Mouse (Mus musculus) forebrain, embryonic 15.5 days (tissue): ENCODE measurements at regions not wholly inside any gene's neighbourhood (a gene's known extent, or its start where the extent isn't known, plus 50 kb on each side); places are given as distances from the start of the nearest gene placed in this dataset.

ENCODE experiments used
- ATAC-seq: fragments of 200-750 bp; cut with Nextera tagmentation; replicated peaks from 2 replicates; pipeline ENCODE4 v1.8.0; 2017; ENCODE audit warnings: mild to moderate bottlenecking, moderate TSS enrichment, moderate library complexity
- H3K27ac ChIP-seq: fragments of 300-500 bp; sonication (generic); replicated peaks from 2 replicates; pipeline ENCODE4 v1.5.1; 2015; ENCODE audit warnings: mild to moderate bottlenecking, inconsistent platforms
- H3K27me3 ChIP-seq: fragments of 300-500 bp; sonication (generic); 2 replicates; pipeline ENCODE4 v1.6.1; 2015; ENCODE audit warnings: inconsistent platforms
- H3K36me3 ChIP-seq: fragments of 300-500 bp; sonication (generic); 2 replicates; pipeline ENCODE4 v1.6.1; 2015; ENCODE audit warnings: mild to moderate bottlenecking, inconsistent platforms
- H3K4me1 ChIP-seq: fragments of 300-500 bp; sonication (generic); 2 replicates; pipeline ENCODE4 v1.6.1; 2015; ENCODE audit warnings: inconsistent platforms
- H3K4me2 ChIP-seq: fragments of 300-500 bp; sonication (generic); replicated peaks from 2 replicates; pipeline ENCODE4 v1.6.1; 2015; ENCODE audit warnings: mild to moderate bottlenecking, inconsistent platforms
- H3K4me3 ChIP-seq: fragments of 300-500 bp; sonication (generic); 2 replicates; pipeline ENCODE4 v1.5.1; 2015; ENCODE audit warnings: mild to moderate bottlenecking, inconsistent platforms
- H3K9ac ChIP-seq: fragments of 300-500 bp; sonication (generic); replicated peaks from 2 replicates; pipeline ENCODE4 v1.6.1; 2015; ENCODE audit warnings: mild to moderate bottlenecking, inconsistent platforms
- H3K9me3 ChIP-seq: fragments of 300-500 bp; sonication (generic); 2 replicates; pipeline ENCODE4 v1.6.1; 2016; ENCODE audit warnings: inconsistent platforms
- WGBS: fragments of 180-500 bp; shearing (Covaris S2); methylation state at CpG from one replicate; pipeline ENCODE4 v1.1.7; 2015; ENCODE audit warnings: mixed read lengths; 5-methylcytosine and 5-hydroxymethylcytosine counted together

- WGBS = 40% methylated on average over 7 of the region's 7 CpGs
- H3K27ac ChIP-seq = peak overlapping the region; percentile 70
Observed at GRCm38 (mm10) chr7:136267716-136268489, 551.7 kb upstream of the Mki67 start.

GRCm38 (mm10) chr7:136275651-136276050, 559.5 kb upstream of the Mki67 start:
- Histone ChIP-seq H3K27me3 (0 out of 2 replicates have a peak, but pooled peaks cover 6% of the 10 kb centered on the region), H3K9ac (no peak overlapping the region), H3K9me3 (no peaks in the 10 kb centered on the region), H3K27ac (no peak overlapping the region), H3K4me1 (no peaks in the 10 kb centered on the region), H3K4me3 (no peak overlapping the region), H3K4me2 (no peak overlapping the region), H3K36me3 (no peaks in the 10 kb centered on the region)
- ATAC-seq = no peak
- 34% methylated on average over 10 of the region's 10 CpGs for WGBS

More at GRCm38 (mm10) chr7:136267716-136268489, 551.7 kb upstream of the Mki67 start:
- no peaks in the 10 kb centered on the region for H3K36me3 ChIP-seq
- H3K4me2 ChIP-seq = no peak overlapping the region
- peak; percentile 68 for ATAC-seq
- no peak overlapping the region for H3K9ac ChIP-seq
- no peaks in the 10 kb centered on the region for H3K9me3 ChIP-seq
- no peak overlapping the region for H3K4me3 ChIP-seq
- H3K27me3 ChIP-seq = 0 out of 2 replicates have a peak, but pooled peaks cover 6% of the 10 kb centered on the region
- H3K4me1 ChIP-seq = peaks cover 15% of the 10 kb centered on the region

- Histone ChIP-seq H3K4me2 (no peak overlapping the region), H3K4me3 (no peak overlapping the region), H3K27me3 (no peaks in the 10 kb centered on the region), H3K4me1 (no peaks in the 10 kb centered on the region), H3K9me3 (no peaks in the 10 kb centered on the region), H3K27ac (no peak overlapping the region), H3K36me3 (no peaks in the 10 kb centered on the region), H3K9ac (no peak overlapping the region)
- ATAC-seq = no peak
- 87% methylated on average over 6 of the region's 6 CpGs for WGBS
Observed at GRCm38 (mm10) chr7:136283770-136284169, 567.6 kb upstream of the Mki67 start.

- Histone ChIP-seq H3K9me3 (no peaks in the 10 kb centered on the region), H3K4me2 (no peak overlapping the region), H3K9ac (no peak overlapping the region), H3K4me1 (no peaks in the 10 kb centered on the region), H3K27me3 (no peaks in the 10 kb centered on the region), H3K27ac (no peak overlapping the region), H3K36me3 (no peaks in the 10 kb centered on the region), H3K4me3 (no peak overlapping the region)
- no peak for ATAC-seq
- 97% methylated on average over 1 of the region's 1 CpGs for WGBS
Observed at GRCm38 (mm10) chr7:136285606-136286005, 569.4 kb upstream of the Mki67 start.

- Histone ChIP-seq H3K4me2 (no peak overlapping the region), H3K27me3 (no peaks in the 10 kb centered on the region), H3K9ac (no peak overlapping the region), H3K4me1 (no peaks in the 10 kb centered on the region), H3K4me3 (no peak overlapping the region), H3K9me3 (no peaks in the 10 kb centered on the region), H3K27ac (no peak overlapping the region), H3K36me3 (no peaks in the 10 kb centered on the region)
- no peak for ATAC-seq
- WGBS = 54% methylated on average over 6 of the region's 6 CpGs
Observed at GRCm38 (mm10) chr7:136293536-136294145, 577.5 kb upstream of the Mki67 start.

GRCm38 (mm10) chr7:136294445-136294844, 578.3 kb upstream of the Mki67 start:
- Histone ChIP-seq H3K36me3 (no peaks in the 10 kb centered on the region), H3K9me3 (no peaks in the 10 kb centered on the region), H3K27me3 (no peaks in the 10 kb centered on the region), H3K9ac (no peak overlapping the region), H3K27ac (no peak overlapping the region), H3K4me2 (no peak overlapping the region), H3K4me1 (no peaks in the 10 kb centered on the region), H3K4me3 (no peak overlapping the region)
- WGBS = 39% methylated on average over 4 of the region's 4 CpGs
- ATAC-seq = no peak

- H3K27ac ChIP-seq = no peak overlapping the region
- H3K9me3 ChIP-seq = no peaks in the 10 kb centered on the region
- no peak overlapping the region for H3K9ac ChIP-seq
- ATAC-seq = no peak
- no peaks in the 10 kb centered on the region for H3K36me3 ChIP-seq
- 72% methylated on average over 2 of the region's 2 CpGs for whole genome bisulfite sequencing
- no peaks in the 10 kb centered on the region; the same call in 1 of the 2 replicates for H3K27me3 ChIP-seq
- H3K4me2 ChIP-seq = no peak overlapping the region
- H3K4me1 ChIP-seq = no peaks in the 10 kb centered on the region
- H3K4me3 ChIP-seq = no peak overlapping the region
Observed at GRCm38 (mm10) chr7:136297901-136298513, 581.8 kb upstream of the Mki67 start.

GRCm38 (mm10) chr7:136306137-136306536, 588.3 kb upstream of the Mgmt start:
- H3K27me3 ChIP-seq = no peaks in the 10 kb centered on the region; the same call in 1 of the 2 replicates
- no peak for ATAC-seq
- H3K4me3 ChIP-seq = no peak overlapping the region
- no peaks in the 10 kb centered on the region for H3K4me1 ChIP-seq
- no peak overlapping the region for H3K9ac ChIP-seq
- H3K27ac ChIP-seq = no peak overlapping the region
- 69% methylated on average over 4 of the region's 4 CpGs for WGBS
- H3K9me3 ChIP-seq = no peaks in the 10 kb centered on the region
- H3K4me2 ChIP-seq = no peak overlapping the region
- no peaks in the 10 kb centered on the region for H3K36me3 ChIP-seq

- H3K9me3 ChIP-seq = no peaks in the 10 kb centered on the region
- H3K27ac ChIP-seq = no peak overlapping the region
- H3K36me3 ChIP-seq = no peaks in the 10 kb centered on the region
- no peak overlapping the region for H3K4me3 ChIP-seq
- no peak overlapping the region for H3K9ac ChIP-seq
- H3K4me2 ChIP-seq = no peak overlapping the region
- H3K27me3 ChIP-seq = no peaks in the 10 kb centered on the region
- no peaks in the 10 kb centered on the region for H3K4me1 ChIP-seq
- ATAC-seq = no peak
Observed at GRCm38 (mm10) chr7:136308765-136309164, 585.6 kb upstream of the Mgmt start.

GRCm38 (mm10) chr7:136327281-136327680, 567.1 kb upstream of the Mgmt start:
- no peaks in the 10 kb centered on the region for H3K9me3 ChIP-seq
- H3K4me2 ChIP-seq = no peak overlapping the region
- no peak overlapping the region for H3K27ac ChIP-seq
- H3K4me1 ChIP-seq = peaks cover 7% of the 10 kb centered on the region; the same call in 1 of the 2 replicates
- H3K36me3 ChIP-seq = no peaks in the 10 kb centered on the region
- H3K27me3 ChIP-seq = no peaks in the 10 kb centered on the region
- 74% methylated on average over 4 of the region's 4 CpGs for WGBS
- no peak overlapping the region for H3K9ac ChIP-seq
- ATAC-seq = no peak
- no peak overlapping the region for H3K4me3 ChIP-seq

GRCm38 (mm10) chr7:136330431-136330830, 564.0 kb upstream of the Mgmt start:
- WGBS = 19% methylated on average over 1 of the region's 1 CpGs
- peaks cover 7% of the 10 kb centered on the region; the same call in 1 of the 2 replicates for H3K4me1 ChIP-seq
- H3K27ac ChIP-seq = no peak overlapping the region
- H3K27me3 ChIP-seq = no peaks in the 10 kb centered on the region
- H3K36me3 ChIP-seq = no peaks in the 10 kb centered on the region
- H3K4me2 ChIP-seq = no peak overlapping the region
- H3K9me3 ChIP-seq = no peaks in the 10 kb centered on the region
- H3K4me3 ChIP-seq = no peak overlapping the region
- no peak overlapping the region for H3K9ac ChIP-seq
- ATAC-seq = peak; percentile 76

GRCm38 (mm10) chr7:136332805-136333204, 561.6 kb upstream of the Mgmt start:
- no peaks in the 10 kb centered on the region for H3K36me3 ChIP-seq
- no peak for ATAC-seq
- no peak overlapping the region for H3K4me2 ChIP-seq
- no peak overlapping the region for H3K4me3 ChIP-seq
- peaks cover 7% of the 10 kb centered on the region; the same call in 1 of the 2 replicates for H3K4me1 ChIP-seq
- H3K27me3 ChIP-seq = no peaks in the 10 kb centered on the region
- 59% methylated on average over 4 of the region's 4 CpGs for WGBS
- no peak overlapping the region for H3K27ac ChIP-seq
- H3K9ac ChIP-seq = no peak overlapping the region
- H3K9me3 ChIP-seq = no peaks in the 10 kb centered on the region
